Mouse (Mus musculus): ENCODE measurements around the gene Zc3h7b.

The Zc3h7b gene

DNA sequence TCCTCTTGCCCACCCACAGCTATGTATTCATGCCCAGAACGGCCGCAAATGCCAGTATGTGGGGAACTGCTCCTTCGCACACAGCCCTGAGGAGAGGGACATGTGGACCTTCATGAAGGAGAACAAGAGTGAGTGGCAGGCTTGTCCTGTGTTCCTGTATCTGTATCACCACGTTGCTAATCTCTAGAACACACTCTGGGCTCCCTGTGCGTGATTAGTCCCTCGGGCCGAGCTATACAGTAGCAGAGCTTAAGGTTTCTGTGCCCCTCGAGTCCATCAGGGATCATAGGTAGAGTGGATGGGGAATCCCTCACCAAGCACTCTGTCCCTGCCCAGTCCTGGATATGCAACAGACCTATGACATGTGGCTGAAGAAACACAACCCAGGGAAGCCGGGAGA is 47.6 kb downstream of the Zc3h7b start:
- DNase-seq (ENCODE audit: low spot score in 2 of 2), result no peak

DNA sequence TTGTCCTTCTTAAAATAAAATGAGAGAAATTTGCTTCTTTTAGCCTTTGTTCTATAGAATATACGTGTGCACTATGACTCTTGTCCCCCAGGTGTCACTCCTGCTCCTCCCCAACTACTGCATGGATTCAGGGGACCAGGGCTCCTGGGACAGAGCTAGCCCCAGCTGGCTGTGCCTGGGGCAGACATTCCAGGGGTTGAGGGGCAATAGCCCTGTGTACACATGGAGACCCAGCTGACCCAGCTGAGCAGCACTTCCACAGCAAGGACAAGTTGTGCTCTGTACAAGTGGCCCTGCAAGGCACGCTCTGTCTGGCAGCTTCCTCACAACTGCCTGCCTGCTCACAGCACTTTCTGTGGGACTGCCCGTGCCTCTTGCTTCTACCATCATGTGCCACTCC is 51.4 kb downstream of the Zc3h7b start:
- no peak for DNase-seq (ENCODE audit: low spot score in 2 of 2)

DNA sequence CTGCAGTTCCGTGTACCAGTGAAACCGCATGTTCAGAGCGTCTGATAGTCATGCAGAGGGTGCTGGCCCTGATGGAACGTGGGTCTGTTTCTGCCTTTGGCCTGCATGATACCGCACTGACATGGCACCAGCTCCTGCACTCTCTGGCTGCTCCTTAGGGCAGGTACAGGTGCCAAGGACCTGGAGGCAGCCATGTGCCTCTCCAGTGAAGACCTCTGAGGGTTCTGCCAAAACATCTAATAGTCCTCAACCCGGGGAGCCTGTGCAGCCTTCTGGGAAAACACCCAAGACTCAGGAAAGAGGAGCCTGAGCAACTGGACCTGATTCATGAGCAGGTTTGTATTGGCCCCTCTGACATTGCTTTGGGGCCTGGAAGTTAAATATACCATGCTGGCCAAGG is 53.0 kb downstream of the Zc3h7b start:
- DNase-seq (ENCODE audit: low spot score in 2 of 2), result no peak

DNA sequence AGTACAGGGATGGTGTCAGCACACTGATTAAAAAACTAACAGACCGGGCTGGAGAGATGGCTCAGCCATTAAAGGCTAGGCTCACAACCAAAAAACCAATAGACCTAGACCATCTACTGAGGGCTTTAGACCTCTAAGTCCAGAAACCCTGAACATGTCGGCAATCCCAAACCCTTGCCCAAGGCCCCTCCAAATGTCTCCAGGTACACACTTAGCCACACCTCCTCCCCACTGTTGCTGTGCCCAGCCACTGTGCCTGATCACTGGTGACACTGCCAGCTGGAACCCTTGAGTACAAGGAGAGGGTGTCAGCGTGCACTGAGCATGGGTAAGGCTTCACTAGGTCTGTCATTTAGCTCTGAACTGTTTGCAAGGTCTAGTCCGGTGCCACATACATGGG is 53.6 kb downstream of the Zc3h7b start:
- no peak for DNase-seq (ENCODE audit: low spot score in 2 of 2)

DNA sequence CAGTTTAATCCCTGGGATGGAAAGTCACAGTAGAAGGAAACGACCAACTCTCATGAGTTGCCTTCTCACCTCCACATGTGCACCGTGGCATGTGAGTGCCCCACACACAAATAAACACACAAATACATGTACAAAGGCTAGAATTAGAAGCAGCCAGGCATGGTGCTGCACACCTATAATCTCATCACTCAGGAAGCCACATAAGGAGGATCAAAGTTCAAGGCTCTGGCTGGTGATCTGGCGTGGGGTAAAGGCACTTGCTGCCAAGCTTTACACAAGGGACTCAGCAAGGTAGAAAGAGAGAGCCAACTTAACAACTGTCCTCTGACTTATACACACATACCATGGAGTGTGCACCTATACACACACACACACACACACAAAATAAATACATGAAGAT is 55.5 kb downstream of the Zc3h7b start:
- DNase-seq (ENCODE audit: low spot score in 2 of 2), result no peak

GRCm38 (mm10) chr15:81802001-81802890 is 57.4 kb downstream of the Zc3h7b start, which contains the start of gene Tef:
Gene Tef (plus strand): TSS chr15:81802421.
- peak; percentile 87 to 92 for DNase-seq (ENCODE audit: low spot score in 2 of 2)

- no peak for DNase-seq (ENCODE audit: low spot score in 2 of 2)
These were observed 58.1 kb downstream of the Zc3h7b start for GRCm38 (mm10) chr15:81802941-81803351.

GRCm38 (mm10) chr15:81803425-81803951 is 58.6 kb downstream of the Zc3h7b start:
- no peak for DNase-seq (ENCODE audit: low spot score in 2 of 2)

GRCm38 (mm10) chr15:81804172-81804571 is 59.3 kb downstream of the Zc3h7b start:
- DNase-seq (ENCODE audit: low spot score in 2 of 2), result no peak

GRCm38 (mm10) chr15:81804883-81805282 is 60.0 kb downstream of the Zc3h7b start:
- no peak for DNase-seq (ENCODE audit: low spot score in 2 of 2)

DNA sequence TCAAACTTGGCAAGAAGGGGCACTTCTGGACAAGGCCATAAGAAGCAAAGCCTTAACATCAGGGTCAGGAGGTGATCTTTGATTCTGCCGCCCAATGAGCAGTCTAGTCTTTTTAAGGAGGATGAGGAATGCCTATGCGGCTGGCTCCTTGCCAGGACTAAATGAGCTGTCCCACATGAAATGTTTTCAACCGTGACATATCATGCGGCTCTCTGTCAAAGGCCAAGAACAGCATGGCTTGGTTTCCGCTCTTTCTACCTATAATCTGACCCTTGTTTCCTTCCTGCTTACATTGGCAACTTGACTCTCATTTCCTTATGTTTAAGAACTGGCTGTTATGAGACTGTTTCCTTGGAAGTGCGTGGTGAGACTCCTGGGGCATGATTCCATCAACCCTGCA is 60.8 kb downstream of the Zc3h7b start:
- DNase-seq (ENCODE audit: low spot score in 2 of 2), result no peak

DNA sequence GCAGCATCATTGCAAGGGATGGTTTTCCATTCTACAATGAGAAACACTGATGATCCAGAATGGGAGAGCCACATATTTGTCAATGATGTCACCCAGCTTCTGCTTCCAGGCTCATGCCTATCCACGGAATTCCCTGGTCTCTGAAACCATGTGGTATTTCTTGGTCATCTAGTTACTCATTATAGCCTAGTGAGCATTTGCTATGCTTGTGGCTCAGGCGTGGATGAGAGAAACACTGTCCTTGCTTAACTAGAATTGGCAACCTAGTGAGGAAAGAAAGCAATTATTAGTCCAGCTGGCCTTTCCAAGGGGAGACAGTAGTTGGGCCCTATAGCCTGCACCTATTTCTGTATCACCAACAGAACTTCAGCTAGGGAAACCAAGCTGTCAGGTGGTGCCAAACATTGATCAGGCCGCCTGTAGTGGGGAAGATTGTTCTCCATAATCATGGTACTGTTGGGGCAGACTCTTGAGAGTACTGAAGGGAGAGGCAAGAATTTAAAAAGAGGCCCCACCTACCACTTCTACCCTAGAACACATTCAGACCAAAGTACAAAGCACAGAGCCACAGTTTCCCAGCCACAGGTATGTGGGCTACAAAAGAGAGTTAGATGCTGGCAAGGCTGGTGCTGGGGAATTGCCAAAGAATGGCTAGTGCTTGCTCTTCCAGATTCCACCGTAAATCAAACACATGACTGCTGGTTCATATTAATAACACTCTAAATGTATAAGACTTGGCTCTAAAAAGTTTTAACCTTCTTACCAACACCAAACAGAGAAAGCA is 62.0 kb downstream of the Zc3h7b start:
- DNase-seq (ENCODE audit: low spot score in 2 of 2), result no peak

DNA sequence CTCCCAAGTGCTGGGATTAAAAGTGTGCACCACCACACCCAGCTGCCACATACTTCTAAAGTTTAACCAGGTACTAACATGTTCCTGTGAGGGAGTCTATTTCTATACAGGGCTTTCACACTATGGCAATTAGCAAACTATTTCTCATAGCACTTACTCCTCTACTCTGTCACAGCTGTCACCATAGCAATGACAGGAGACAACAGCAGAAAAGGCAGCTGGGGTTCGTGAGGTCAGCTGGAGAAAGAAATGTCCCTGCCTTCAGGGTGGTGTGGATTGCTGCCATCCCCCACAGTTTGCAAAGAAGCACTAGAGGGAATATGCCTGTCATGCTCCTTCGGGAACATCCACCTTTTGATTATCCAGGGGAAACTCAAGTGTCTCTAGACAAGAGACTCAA is 63.9 kb downstream of the Zc3h7b start:
- DNase-seq (ENCODE audit: low spot score in 2 of 2), result no peak

- DNase-seq (ENCODE audit: low spot score in 2 of 2), result no peak
These were observed 64.7 kb downstream of the Zc3h7b start for GRCm38 (mm10) chr15:81809550-81809949.

DNA sequence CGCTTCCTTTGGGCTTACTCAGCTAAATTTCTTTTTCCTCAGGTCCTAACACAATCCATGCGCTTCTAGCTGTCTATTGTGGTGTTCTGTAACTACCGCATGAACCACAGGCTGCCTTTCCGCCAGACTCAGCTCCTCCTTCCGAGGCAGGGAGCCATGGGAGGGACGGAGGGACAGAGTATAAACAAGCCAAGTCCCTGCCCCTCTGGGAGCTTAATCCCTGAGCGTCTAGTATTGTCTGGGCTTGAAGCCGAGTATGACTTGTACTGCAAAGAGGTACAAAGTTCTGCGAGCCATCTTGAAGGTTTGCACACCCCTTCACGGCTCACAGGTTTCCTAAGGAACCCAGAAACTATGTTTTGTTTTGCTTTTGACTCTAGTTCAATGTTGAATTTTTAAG is 65.3 kb downstream of the Zc3h7b start:
- peak in 1 of 2 experiments; percentile 20 for DNase-seq (ENCODE audit: low spot score in 2 of 2)

DNA sequence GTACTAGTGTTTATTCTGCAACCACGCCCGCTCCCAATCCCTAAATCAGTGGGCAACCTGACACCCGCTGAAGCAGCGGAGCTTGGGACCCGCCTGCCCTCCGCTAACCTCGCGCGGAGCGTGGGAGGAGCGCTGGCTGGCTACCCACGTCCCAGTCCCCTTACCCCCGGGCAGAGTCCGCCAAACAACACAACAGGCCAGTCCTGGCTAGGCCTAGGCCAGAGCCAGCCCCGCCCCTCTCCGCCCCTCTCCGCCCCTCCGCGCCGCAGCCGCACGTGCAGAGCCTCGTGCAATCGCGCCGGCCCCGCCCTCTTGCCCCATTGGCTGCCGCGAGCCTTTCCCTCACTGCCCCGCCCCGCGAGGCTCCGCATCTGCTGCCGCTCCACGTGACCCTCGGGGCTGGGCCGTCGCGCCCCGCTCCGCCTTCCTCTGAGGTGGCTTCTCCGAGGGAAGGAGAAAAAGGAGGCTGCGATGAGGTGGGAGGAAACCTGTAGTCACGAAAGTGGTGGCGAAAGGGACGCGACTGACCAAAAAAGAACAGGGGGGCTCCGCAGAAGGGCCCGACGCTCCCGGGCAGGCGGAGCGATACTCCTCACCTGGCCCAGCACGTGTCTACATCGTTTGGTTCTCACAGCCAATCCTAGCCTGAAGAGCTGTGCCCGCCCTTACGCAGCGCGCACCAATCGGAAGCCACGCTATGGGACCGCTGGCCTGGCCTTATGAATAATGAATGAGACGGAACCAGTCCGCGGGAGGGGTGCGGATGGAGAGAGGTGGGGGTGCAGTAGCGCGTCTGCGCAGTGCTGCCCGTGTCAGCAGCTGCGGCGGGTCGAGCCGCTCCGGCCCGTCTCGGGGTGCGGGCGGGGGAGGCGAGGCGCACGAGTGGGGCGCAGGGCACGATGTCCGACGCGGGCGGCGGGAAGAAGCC is 66.1 kb downstream of the Zc3h7b start:
- peak; percentile 93 to 96 for DNase-seq (ENCODE audit: low spot score in 2 of 2)

DNA sequence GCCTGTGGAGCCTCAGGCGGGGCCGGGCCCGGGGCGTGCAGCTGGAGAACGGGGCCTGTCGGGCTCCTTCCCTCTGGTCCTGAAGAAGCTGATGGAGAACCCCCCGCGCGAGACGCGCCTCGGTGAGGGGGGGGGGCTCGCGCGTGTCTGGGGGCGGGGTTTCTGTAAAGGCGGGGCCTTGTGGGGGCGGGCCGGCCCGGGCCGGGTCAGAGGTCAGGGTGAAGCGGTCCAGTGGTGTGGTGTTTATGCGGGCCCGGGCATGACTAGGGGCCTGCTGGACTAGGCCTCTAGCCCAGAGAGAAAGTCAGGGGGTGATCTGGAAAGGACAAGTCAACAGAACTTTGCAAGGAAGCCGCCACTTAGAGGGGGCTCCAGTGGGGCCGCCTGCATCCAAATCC is 66.7 kb downstream of the Zc3h7b start:
- DNase-seq (ENCODE audit: low spot score in 2 of 2), result no peak

GRCm38 (mm10) chr15:81812287-81812686 is 67.4 kb downstream of the Zc3h7b start:
- DNase-seq (ENCODE audit: low spot score in 2 of 2), result no peak

DNA sequence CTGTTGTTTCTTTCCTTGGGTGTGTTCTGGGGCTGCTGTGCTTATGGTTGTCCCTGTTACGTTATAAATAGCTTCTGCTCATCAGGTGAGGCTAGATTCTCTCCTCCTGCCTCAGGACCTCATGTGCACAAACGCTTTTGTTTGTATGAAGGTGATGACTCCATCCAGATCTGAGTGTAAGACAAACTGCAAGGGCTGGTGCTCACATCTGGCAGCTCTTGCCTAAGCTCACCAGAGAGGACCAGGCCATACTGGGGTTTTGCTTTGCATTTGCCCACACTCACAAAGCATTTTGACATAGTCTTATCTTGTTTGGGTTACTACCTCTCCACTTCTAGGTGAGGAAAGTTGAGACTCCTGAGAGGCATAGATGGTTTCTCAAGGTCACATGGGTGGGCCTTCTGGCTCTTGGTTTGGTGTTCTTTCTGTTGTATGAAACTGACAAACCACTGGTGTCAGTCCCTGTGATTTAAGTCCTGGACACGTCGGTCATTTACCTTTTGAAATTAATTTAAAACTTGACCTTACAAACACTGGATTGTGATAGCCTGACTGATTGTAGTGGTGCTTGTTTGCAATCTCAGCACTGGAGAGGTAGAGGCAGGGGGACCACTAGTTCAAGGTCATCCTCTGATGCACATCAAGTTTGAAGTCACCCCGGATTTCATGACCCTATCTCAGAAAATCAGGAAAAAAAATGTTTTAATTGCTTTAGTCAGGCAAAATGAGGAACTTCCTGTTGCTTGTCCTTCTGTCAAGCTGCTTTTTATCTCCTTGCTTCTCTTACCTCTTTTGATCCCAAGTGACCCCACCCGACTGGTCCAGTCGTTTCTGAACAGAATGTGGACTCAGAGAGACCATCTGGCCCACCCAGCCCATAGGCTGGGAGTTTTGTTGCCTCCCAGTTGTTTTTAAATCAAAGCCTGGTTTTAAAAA is 68.1 kb downstream of the Zc3h7b start:
- DNase-seq (ENCODE audit: low spot score in 2 of 2), result no peak

GRCm38 (mm10) chr15:81813986-81814705 is 69.3 kb downstream of the Zc3h7b start:
- DNase-seq (ENCODE audit: low spot score in 2 of 2), result no peak

Data from spleen, postnatal 14 days (tissue).